Mouse (Mus musculus): ENCODE data around the gene Fbln7.

Gene Fbln7

GRCm38 (mm10) chr2:128862636-128863035 lies at the start of gene Fbln7:
Fbln7 (plus strand) TSS chr2:128862981.
- no peak for DNase-seq (ENCODE audit: low read depth, low spot score)

DNA sequence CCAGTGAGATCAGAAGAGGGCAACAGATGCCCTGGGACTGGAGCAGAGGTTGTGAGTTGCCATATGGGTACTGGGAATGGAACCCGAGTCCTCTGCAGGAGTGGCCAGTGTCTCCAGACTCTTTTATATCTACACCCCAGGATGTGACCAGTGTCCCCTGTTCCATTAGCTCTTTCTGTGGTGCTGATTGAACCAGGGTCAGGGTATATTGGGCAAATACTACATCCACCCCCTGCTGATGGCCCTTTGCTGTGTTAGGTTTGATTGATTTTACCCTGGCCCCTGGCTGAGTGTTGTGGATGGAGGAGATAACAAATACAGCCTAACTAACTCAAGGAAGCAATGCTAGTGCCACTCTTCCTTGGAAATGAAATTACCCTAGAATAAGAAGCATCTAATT lies 46.5 kb upstream of the Fbln7 start:
- DNase-seq (ENCODE audit: low read depth, low spot score) = no peak

GRCm38 (mm10) chr2:128816916-128817315 lies 45.9 kb upstream of the Fbln7 start:
- no peak for DNase-seq (ENCODE audit: low read depth, low spot score)

DNA sequence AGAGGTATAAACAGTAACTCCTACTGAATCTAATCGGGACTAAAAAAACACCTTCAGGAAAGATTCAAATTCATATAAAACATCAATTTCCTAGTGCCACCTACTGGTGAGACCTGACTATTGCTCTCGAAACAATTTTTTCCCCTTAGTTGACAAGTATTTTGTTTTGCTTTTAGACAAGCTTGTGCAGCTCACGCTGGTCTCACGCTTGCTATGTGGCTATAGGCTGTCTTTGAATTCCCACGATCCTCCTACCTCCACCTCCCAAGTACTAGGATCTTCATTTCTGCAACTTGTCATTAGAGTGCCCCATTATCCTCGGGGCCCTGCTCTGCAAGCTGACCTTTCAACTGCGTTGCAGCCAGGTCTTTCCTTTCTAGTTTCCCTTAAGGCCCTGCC lies 45.4 kb upstream of the Fbln7 start:
- no peak for DNase-seq (ENCODE audit: low read depth, low spot score)

DNA sequence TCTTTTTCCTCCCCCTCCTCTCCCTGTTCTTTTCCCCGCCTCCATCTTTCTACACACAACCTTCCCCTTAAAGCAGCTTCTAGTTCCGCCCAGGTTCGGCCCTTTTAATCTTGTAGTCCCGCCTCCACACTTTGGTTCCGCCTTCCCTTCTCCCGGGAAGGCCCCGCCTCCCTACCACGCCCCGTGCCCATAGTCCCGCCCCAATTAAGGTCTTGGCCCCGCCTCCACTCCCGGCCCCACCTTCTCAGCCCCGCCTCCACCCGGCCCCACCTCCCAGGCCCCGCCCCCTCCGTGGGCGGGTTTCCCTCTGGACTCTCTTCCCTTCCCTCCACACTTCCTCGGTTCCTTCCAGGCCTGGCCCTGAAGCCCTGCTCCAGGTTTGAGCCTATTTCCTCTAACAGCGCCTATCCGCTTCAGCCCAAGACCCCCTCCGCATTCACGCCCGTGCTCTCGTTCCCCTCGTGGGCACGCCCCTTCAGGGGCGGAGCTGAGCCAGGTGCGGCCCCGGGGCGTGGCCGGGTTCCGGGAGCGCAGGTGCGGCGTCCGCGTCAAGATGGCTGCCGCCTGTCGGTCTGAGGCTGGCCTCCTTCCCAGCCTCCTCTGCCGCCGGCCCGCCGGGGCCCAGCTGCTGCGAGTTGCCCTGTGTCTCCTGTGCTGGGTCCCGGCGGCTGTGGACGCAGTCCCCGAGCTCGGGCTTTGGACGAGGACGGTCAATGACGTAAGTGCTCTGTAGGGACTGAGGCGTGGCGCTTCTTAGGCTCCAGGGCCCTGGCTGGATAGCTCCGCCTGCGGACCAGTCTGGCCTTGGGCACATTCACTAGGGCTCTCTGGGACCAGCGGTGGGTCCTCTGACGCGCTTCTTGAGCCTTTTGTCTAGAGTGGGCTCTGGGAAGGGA lies 44.7 kb upstream of the Fbln7 start, which contains the start of gene Tmem87b:
Gene Tmem87b (plus strand): TSS at position 333 of the 896 bp plus-strand sequence.
- DNase-seq (ENCODE audit: low read depth, low spot score) = peak; percentile 97

GRCm38 (mm10) chr2:128818956-128819643 lies 43.7 kb upstream of the Fbln7 start:
- no peak for DNase-seq (ENCODE audit: low read depth, low spot score)

DNA sequence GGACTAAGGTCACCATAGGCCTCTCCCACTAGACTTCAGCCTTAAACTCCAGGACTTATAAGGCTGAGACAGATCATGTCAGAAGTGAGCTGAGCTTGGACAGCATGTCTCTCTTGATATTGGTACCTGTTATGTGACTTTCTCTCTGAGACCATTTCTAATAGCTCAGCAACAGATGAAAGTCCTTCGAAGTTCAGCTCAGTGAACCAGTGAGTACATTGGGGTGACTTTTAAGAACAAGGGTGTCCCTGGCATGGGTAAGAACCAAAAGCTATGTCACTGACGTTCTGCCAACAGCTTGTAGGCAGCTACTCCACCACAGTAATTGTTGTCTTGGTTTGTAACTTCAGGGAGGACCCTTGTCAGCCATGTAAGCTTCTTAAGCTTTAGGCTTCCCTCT lies 42.1 kb upstream of the Fbln7 start:
- no peak for DNase-seq (ENCODE audit: low read depth, low spot score)

DNA sequence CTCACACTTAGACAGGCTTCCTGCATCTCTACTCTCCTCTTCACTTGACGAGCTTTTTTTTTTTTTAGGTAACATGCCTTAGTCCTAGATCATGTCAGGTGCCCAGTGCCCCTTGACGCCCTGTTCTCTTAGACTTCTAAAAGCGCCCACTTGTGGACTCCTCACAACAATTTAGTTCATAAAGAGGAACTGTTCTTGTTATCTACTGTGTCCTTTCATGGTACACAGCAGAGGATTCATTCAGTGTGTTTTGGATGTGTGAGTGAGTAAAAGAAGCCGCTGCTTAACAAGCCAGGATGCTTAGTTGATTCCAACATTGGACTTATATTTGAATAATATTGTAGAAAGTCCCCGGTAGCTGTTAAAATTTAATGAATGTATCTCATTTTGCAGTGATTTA lies 38.9 kb upstream of the Fbln7 start:
- DNase-seq (ENCODE audit: low read depth, low spot score) = no peak

DNA sequence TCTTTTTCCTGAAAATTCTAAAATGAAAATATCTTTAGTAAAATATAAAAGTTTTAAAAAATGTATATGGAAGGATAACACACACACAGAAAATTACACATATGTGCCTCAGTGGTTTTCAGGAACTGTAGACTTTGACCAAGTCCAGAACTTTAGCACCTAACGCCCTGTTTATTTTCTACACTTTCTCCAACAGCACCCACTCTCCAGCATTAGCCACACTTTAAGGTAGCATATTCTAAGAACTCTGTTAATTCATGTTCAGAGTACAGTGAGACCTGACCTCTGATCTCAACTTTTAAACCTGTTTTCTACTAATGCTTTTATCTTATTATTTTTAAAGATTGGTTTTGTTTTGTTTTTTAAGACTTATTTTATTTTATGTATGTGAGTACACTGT lies 35.0 kb upstream of the Fbln7 start:
- no peak for DNase-seq (ENCODE audit: low read depth, low spot score)

- DNase-seq (ENCODE audit: low read depth, low spot score) = no peak
These were observed 30.2 kb upstream of the Fbln7 start for GRCm38 (mm10) chr2:128832611-128833010.

- DNase-seq (ENCODE audit: low read depth, low spot score) = no peak
These were observed 29.7 kb upstream of the Fbln7 start for GRCm38 (mm10) chr2:128833035-128833434.

DNA sequence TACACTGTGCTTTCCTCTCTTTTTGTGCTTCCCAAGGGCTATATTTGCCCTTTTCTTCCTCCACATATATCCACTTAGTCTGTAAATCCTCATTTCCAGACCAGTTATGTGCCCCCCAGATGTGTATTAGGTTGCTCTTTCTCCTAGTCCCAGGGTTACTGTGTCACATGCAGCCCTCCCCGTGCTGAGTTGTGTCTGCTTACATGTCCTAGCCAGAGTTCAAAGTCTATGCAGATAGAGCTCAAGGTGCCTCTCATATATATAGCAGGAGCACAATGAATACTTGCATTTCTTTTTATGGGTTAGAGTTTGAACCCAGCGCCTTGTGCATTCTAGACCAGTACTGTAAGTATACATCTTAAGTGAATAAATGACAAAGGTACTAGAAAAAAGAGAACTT lies 29.3 kb upstream of the Fbln7 start:
- DNase-seq (ENCODE audit: low read depth, low spot score) = no peak

- DNase-seq (ENCODE audit: low read depth, low spot score) = no peak
These were observed 25.2 kb upstream of the Fbln7 start for GRCm38 (mm10) chr2:128837531-128837930.

GRCm38 (mm10) chr2:128838611-128839010 lies 24.2 kb upstream of the Fbln7 start:
- DNase-seq (ENCODE audit: low read depth, low spot score) = no peak

DNA sequence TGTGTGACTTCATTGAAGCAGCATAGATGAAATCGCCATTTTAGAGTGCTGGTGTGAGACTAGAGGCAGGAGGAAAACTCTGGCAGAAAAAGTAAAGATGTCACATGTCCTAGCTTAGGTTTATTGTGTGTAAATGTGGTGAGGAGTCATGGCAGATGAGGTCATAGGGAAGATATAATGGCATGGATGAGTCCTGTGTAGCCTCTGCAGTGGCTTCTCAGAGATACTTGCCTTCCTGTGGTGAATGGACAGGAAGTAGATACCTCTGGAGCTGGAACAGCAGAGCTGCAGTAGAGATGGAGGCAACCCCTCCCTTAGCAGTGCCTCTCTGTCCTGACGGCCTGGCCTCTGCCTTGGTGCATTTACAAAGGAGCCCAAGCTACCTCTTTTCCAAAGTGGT lies 23.3 kb upstream of the Fbln7 start:
- DNase-seq (ENCODE audit: low read depth, low spot score) = no peak

DNA sequence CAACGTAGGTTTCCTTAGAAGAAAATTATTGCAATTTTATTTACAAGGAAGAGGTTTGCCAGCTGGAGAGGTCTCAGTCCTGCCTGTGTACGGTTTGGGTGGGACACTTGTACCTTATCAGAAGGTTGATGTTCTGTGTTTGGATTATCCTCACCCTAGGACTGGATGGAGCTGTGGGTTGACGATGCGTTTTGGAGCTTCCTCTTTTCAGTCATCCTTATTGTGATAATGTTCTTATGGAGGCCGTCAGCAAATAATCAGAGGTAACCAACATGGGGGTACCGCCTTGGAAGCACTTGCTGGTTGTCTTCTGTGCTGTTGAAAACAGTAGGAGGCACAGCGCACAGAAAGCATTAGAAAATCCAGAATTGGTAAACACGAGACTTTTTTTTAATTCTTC lies 20.3 kb upstream of the Fbln7 start:
- no peak for DNase-seq (ENCODE audit: low read depth, low spot score)

DNA sequence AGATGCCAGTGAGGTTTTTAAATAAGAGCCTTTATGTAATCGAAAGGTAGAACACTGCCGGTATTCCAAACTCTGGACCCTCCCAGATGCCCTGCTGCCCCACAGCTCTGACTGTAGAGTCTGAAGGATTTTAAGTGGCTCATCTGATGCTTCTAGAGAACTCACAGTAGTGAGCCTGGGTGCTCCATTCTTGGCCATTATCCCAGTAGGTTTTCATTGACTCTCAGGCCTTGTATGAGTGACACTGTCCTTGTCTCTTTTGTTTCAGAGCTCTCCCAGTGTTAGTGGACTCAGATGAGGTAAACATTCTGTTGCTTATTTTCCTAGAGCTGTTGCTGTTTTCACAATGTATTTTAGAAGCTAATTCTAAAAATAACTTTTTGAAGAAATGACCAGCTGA lies 12.7 kb upstream of the Fbln7 start:
- DNase-seq (ENCODE audit: low read depth, low spot score) = no peak

- no peak for DNase-seq (ENCODE audit: low read depth, low spot score)
These were observed 6.1 kb upstream of the Fbln7 start for GRCm38 (mm10) chr2:128856673-128857072.

DNA sequence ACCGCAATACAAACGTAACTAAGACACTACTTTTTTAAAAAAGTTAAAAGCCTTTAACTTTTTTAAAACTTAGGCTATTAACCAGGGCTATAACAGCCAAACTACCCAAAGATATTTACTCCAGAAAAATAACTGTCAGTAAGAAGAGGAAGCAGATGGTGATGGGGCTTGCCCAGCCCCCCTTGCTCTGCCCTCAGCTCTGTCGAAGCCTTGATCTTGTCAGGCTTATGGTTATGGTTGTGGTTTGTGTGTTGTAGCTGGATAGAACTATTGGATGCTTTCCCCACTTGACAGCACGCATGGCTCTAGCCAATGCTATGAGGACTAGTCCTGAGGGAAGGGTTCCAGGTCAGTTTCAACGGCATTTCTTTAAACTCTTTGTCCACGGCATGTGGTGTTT lies 3.8 kb upstream of the Fbln7 start:
- DNase-seq (ENCODE audit: low read depth, low spot score) = no peak

DNA sequence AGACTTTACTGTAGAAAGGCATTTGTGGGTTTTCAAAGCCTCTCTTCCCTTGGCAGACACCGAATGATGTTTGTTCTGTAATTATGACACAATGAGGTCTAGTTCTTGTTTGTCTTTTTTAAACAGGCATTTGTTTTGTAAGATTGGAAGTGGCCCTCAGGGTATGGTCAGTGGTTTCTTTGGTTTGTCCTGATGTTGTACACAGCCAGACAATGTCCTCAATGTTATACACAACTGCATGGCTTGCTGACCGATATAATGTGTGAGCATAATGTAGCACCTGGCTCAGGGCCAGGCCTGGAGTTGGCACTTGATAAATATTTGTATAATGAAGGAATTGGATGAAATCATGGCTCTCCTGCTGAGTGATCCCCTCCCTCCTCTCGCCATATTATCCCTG lies 2.9 kb upstream of the Fbln7 start:
- no peak for DNase-seq (ENCODE audit: low read depth, low spot score)

- DNase-seq (ENCODE audit: low read depth, low spot score) = peak; percentile 67
These were observed 1.1 kb downstream of the Fbln7 start for GRCm38 (mm10) chr2:128863777-128864331.

GRCm38 (mm10) chr2:128865061-128865460 lies 2.3 kb downstream of the Fbln7 start:
- DNase-seq (ENCODE audit: low read depth, low spot score) = no peak

DNA sequence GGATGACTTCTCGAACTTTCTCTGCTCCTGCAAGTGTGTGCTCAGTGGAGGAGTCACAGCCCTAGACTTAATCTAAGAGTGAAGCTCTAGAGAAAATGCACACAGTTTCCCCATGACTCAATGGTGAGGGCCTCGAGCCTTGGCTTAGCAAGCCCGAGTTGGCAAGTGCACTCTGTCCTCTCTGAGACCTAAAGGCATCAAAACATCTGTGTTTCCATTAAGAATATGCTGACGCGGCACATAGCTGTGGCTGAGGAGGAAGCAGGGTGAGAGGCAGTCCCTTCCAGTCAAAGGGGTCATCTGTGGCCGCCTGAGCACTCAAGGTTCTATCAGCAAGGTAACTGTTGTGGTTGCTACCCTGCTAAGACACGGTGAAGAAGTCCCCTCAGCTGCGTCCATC lies 8.9 kb downstream of the Fbln7 start:
- no peak for DNase-seq (ENCODE audit: low read depth, low spot score)
